Mouse (Mus musculus) T-helper 1 cell (primary cell): ENCODE data around the gene Fgf18.

Source experiments
- in situ Hi-C: fragments of 300-600 bp; cut with MboI, MseI; formaldehyde crosslinking; loops from one replicate; pipeline ENCODE4 v1.15.1; 2025; ENCODE audit warnings: high pct_unique_total_duplicates

Fgf18 gene

DNA sequence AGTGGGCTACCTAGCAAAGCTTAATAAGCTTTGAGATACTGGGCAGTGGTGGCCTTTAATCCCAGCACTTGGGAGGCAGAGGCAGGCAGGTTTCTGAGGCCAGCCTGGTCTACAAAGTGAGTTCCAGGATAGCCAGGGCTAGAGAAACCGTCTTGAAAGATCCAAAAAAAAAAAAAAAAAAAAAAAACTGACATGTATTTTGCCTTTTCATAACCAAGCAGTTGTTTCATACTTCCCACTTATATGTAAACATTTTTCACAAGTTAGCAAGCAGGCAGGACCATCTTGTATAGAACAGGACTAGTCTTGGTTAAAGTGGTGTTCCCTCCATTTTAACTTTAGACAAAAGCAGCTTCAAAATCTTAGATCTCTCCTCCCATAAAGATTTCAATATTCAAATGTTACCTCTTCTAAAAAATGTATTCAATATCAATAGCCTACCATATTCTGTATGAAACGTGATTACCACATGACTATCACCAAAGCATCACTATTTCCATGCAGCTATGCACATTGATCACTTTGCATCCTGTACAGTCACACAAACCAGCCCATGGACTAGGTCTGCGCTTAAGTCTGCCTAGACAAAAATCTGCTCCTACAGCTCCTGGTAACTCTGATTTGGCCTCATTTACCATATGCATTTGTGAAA, 4.1 kb upstream of the Fgf18 start:
- in situ Hi-C loops = loop anchor here (25.0 kb wide), 2 partner anchors 911 to 1561 kb away; no protein-coding TSS in a partner anchor

DNA sequence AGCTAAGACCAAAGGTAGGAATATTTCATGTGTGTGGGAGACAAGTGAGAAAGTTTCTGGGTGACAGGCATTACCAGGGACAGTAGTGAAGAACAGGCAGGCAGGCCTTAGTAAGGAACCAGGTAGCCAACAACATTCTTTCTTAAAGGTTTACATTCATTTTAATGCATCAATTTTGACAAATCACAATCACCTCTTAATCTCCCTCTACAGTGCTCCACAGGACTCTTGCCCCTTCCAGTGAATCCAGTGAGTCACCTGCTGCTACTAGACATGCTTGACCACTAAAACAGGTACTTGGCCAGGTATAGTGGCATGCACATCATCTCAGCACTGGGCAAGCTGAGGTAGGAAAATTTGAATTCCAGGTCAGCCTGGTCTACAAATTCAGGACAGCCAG, 3.2 kb upstream of the Fgf18 start:
- in situ Hi-C loops = loop anchor here (25.0 kb wide), 2 partner anchors 912 to 1562 kb away; no protein-coding TSS in a partner anchor

- in situ Hi-C loops = loop anchor here (5.0 to 10.0 kb wide), 2 partner anchors 425 to 692 kb away; partner anchors contain the start of gene Ubtd2
These were observed 2.3 kb upstream of the Fgf18 start for GRCm38 (mm10) chr11:33149453-33149852.

- in situ Hi-C loops = loop anchor here (5.0 to 10.0 kb wide), 2 partner anchors 424 to 692 kb away; partner anchors contain the start of gene Ubtd2
These were observed 1.9 kb upstream of the Fgf18 start for GRCm38 (mm10) chr11:33149088-33149436.

- in situ Hi-C loops = loop anchor here (5.0 to 10.0 kb wide), 2 partner anchors 424 to 691 kb away; partner anchors contain the start of gene Ubtd2
These were observed 1.3 kb upstream of the Fgf18 start for GRCm38 (mm10) chr11:33148338-33149087.

- in situ Hi-C loops = loop anchor here (5.0 to 10.0 kb wide), 2 partner anchors 423 to 690 kb away; partner anchors contain the start of gene Ubtd2
These were observed 555 bp upstream of the Fgf18 start for GRCm38 (mm10) chr11:33147572-33148337.

- in situ Hi-C loops = loop anchor here (5.0 to 10.0 kb wide), 2 partner anchors 422 to 689 kb away; partner anchors contain the start of gene Ubtd2
These were observed 509 bp downstream of the Fgf18 start for GRCm38 (mm10) chr11:33146651-33147131.

DNA sequence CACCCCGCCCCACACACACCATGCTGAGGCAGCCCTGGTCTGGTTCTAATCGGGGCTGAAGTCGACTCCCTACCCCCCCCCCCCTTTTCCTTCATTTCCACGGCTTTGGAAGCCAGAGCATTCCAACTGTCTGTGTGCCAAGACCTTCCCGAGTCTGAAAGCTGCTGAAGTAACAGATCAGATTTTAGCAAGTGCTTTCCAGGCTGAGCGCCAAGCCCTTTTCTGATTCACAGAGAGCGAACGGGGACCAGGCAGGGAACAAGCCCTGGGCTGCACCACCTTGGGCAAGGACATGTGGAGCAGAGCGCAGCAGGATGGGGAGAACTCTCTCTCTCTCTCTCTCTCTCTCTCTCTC, 1.1 kb downstream of the Fgf18 start:
- in situ Hi-C loops = loop anchor here (5.0 to 10.0 kb wide), 2 partner anchors 421 to 689 kb away; partner anchors contain the start of gene Ubtd2

DNA sequence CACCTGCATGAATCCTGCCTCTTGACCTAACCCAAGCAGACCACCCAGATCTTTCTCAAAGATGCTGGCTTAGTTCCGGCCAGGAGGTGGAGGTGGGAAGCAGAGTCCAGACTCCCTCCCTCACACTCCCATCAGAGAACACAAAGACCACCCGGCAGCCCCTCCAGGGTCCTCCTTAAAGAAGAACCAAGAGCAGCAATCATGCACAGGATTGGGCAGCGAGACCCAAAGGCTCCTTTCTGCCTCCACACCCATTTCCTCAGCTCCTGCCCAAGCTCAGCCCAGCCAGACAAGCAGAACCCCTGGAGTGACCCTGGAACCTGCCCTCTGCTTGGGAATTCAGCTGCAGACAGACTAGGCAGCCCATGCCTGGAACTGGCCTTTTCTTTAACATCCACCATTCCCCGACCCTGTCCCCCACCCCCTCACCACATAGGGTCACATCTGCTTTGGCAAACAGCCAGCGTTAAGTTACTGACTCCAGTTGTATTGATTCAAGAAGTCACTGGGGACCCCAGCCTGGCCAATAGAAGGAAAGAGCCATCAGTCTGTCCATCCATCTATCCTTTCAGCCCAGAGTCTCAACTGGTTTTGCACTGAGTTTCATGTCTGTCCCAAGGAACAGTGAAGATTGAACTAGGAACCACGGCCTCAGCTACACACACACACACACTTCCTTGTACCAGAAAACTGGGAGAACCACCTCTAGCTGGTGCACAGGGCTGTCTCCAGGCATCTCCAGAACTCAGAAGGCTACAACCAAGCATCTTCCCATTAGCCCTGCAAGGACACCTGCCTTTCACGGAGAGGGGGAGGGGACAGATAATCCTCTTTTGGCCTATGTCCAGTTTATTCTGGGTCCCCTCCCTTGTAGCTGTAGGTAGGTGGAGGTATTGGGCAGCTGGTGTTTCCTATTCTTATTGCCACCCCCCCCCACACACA, 1.7 kb downstream of the Fgf18 start:
- in situ Hi-C loops = loop anchor here (5.0 to 10.0 kb wide), 2 partner anchors 421 to 688 kb away; partner anchors contain the start of gene Ubtd2

- in situ Hi-C loops = loop anchor here (10.0 kb wide), 1 partner anchor 419 kb away; no protein-coding TSS in a partner anchor
These were observed 3.3 kb downstream of the Fgf18 start for GRCm38 (mm10) chr11:33143906-33144305.

GRCm38 (mm10) chr11:33142801-33143200, 4.4 kb downstream of the Fgf18 start:
- in situ Hi-C loops = loop anchor here (10.0 kb wide), 1 partner anchor 418 kb away; no protein-coding TSS in a partner anchor

DNA sequence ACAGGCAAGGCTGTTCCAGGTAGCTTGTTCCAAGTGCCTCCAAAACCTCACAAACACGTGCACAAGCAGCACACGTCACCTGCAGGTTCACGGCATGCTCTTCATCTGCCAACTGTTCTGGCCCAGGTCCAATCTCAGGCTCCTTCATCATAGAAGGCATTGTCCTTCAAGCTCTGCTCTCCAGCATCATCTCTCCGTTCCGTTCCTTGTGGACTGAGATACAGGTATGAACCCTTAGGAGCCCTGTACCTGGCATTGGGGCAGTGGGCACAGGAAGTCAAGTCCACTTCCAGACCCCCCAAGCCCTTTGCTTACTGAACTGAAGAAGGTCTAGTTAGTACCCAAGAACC, 7.1 kb downstream of the Fgf18 start:
- in situ Hi-C loops = loop anchor here (10.0 kb wide), 1 partner anchor 415 kb away; no protein-coding TSS in a partner anchor

DNA sequence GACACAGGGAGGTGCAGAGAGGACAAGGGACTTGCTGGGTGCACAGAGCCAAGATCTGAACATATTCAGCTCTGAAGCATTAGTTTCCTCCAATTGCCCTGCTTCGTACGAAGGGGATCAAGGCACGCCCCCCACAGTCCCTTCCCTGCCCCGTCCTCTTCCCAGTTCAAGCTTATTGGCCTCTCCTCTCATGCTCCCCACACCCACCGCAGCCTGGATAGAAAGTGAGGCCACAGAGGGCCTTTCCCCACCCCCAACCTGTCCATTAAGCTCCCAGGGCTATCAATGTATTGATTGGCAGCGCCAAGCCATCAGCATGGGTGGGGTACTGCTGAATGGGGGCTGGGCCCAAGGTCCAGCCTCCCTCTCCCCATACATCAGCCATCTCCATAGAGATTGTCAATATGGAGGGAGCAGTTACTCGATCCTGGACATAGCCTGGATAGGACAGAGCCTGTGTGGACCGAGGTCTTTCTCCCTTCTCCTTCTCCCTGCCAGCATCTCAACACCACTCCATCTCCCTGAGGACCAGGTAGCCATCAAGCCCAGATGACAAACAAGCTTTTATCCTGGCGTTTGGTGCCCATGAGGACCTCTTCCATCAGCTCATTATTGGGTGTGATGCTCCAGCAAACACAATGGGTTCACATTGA, 7.6 kb downstream of the Fgf18 start:
- in situ Hi-C loops = loop anchor here (10.0 kb wide), 2 partner anchors 415 to 515 kb away; no protein-coding TSS in a partner anchor

GRCm38 (mm10) chr11:33138686-33139085, 8.5 kb downstream of the Fgf18 start:
- in situ Hi-C loops = loop anchor here (10.0 kb wide), 1 partner anchor 514 kb away; no protein-coding TSS in a partner anchor

GRCm38 (mm10) chr11:33134391-33134986, 12.7 kb downstream of the Fgf18 start:
- in situ Hi-C loops = loop anchor here (10.0 kb wide), 1 partner anchor 510 kb away; no protein-coding TSS in a partner anchor

DNA sequence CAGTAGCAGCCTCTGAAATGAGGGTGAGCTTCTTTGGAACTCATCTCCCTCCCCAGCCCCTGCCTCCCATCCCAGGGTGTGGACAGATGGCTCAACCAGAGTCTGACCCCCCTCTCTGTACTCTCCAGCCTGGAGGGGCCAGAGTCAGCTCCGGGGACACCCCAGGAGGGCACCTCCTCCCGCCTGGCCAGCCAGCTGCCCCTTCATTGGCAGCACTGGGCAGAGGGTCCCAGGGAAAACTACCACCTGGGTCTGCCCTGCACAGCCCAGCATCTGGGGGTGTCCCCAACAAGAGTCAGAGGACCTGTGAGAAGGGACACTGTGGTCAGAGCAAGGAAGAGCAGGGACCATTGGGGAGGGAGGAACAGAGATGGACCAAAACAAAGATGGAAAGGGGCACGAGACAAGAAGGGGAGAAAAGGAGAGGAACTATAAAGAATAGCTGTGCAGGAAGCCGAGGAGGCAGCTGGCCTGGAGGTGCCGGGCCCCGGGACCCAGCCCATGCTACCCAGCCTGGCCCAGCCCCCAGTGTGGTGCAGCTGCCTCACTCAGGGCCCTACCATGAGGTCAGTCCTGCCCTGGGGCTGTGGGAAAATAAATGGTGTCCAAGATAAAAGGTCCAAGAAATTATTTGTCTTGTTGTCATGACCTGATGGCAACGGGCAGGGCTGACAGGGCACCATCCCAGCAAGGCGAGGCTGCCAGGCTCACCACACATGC, 14.4 kb downstream of the Fgf18 start:
- in situ Hi-C loops = loop anchor here (10.0 kb wide), 1 partner anchor 508 kb away; no protein-coding TSS in a partner anchor

GRCm38 (mm10) chr11:33127058-33127457, 20.1 kb downstream of the Fgf18 start:
- in situ Hi-C loops = no loop called here

- in situ Hi-C loops = no loop called here
These were observed 24.5 kb downstream of the Fgf18 start for GRCm38 (mm10) chr11:33122575-33123268.
